Mouse (Mus musculus): Measurements from ENCODE around the gene Aldh9a1.

The Aldh9a1 gene

DNA sequence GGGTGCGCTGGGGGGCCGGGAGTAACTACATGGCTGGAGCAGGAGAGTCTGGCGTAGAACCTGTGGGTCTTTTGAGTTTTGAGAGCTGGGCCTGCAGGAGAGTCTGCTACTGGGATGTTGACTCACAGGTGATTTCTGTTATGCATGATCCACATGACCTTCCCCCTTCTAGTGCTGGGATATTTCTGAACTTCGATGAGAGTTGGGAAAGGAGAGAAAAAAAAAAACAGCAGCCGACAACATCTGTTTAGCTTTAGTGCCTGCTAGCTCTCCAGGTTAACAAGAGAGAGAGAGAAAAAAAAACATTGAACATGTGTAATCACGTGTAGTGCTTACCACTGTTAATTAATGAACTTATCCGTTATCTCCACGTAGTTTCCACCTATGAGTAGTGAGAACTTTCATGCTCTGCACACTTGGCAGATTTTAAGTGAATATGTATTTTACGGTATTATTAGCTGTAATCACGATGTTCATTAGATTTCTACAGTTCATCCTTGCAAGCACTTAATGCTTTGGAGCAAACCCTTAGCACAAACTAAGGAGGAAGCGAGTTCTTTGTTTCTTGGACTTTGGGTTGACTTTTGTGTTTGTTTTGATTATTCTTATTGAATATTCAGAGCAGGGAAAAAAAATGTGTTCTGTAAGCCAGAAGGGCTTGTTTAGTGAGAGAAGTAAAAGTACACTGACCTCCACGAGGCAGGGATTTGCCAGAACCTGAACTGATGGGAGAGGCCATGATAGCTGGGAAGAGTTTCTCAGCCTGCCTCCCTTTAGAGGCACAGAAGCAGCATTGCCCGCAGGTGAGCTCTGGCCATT, 1.0 kb downstream of the Aldh9a1 start:
- DNase-seq (ENCODE audit: extremely low read depth, low read depth) = no peak

DNA sequence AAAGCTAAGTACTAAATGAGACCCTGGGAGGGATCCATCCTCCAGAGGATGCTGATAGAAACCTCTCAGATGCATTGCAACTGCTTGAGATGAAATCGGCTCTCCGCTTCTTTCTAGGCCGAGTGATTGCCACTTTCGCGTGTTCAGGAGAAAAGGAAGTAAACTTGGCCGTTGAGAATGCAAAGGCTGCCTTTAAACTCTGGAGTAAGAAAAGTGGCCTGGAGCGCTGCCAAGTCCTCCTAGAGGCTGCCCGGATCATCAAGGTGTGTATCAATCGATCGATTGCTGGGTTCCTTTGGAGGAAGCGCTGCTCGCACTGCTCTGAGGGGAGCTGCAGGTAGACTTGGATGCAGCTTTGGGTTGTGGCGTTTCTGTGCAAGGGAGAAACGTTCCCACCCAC, 2.6 kb downstream of the Aldh9a1 start:
- peak; percentile 56 for DNase-seq (ENCODE audit: extremely low read depth, low read depth)

DNA sequence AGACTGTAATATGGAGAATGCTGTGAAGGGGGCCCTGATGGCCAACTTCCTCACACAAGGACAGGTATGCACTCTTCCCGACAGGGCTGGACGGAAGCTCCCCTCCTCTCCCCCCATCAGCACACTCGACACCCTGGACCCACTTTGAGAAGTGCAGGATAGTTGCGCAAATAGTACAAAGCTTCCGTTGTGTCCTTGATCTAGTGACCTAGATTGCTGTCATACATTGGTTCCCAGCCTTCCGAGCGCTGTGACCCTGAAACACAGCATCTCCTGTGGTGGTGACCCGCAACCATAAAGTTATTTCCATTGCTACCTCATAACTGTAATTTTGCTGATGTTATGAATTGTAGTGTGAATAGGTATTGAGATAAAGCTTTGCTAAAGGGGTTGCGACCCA, 7.6 kb downstream of the Aldh9a1 start:
- DNase-seq (ENCODE audit: extremely low read depth, low read depth) = no peak

DNA sequence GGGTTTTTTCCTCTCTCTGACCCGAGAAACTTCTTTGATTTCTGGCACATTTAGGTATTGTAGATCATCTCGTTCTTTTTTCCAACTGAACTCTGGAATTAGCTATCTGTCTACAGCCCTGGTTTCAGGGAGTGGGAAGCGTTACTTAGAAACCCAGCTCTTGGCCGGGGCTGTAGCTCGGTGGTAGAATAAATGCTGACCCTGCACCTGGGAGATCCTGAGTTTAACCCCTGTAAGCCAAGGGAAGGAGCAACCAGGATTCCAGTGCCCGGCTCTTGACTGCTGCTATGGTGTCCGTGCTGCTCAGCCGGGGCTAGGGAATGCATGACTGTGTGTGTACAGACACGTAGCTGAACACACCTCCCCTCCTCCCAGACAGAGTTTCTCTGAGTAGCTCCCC, 8.9 kb downstream of the Aldh9a1 start:
- no peak for DNase-seq (ENCODE audit: extremely low read depth, low read depth)

DNA sequence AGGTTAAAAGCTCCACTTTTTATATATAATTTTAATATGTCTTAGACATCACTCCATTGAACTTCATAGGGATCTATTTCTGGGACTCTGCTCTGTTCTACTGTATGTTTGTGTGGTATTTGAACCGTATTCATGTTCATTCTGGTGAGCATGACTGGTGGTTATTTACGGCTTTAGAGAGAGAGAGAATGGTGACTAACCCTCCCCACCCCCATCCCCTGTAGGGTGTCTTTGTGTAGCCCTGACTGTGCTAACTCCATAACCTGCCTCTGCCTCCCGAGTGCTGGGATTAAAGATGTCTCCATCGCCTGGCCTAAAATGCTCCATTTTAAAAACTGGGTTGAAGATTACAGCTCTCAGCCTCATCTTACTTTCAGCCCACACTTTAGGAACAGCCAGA, 10.5 kb downstream of the Aldh9a1 start:
- DNase-seq (ENCODE audit: extremely low read depth, low read depth) = no peak

DNA sequence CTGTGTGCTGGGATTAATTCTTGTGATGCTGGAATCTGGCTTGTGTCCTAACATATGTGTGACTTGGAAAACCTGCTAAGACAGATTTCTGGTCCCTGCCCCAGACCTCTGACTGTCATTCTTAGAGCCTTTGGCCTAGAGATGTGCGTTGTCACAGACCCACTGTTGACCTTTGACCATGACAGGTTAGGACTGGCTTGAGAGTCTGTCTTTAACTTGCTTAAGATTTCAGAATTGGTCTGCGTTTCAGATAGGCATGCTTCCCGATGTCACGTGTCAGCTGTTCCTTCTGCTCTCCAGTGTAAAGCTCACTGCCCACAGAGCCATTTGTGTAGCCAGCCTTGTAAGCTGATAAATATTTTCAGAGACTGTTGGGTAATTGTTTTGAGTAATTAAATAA, 13.0 kb downstream of the Aldh9a1 start:
- DNase-seq (ENCODE audit: extremely low read depth, low read depth) = no peak

DNA sequence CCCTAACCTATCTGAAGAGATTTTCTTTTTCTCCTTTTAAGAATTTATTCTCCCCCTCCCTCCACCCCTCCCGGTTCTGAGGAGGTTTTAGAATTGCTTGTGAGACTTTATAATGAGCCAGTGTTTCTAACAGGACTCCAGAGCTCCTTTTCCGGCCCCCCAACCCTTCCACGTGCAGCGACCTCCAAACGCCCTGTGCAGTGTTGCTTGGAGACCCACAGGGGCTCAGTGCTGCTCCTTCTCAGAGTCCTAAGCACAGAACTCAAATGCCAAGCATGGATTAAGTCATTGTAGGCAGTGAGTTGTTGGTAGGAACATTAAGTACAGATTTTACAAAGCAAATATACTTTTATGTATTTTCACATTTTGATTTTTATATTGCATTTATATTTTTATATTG, 13.5 kb downstream of the Aldh9a1 start:
- DNase-seq (ENCODE audit: extremely low read depth, low read depth) = no peak

DNA sequence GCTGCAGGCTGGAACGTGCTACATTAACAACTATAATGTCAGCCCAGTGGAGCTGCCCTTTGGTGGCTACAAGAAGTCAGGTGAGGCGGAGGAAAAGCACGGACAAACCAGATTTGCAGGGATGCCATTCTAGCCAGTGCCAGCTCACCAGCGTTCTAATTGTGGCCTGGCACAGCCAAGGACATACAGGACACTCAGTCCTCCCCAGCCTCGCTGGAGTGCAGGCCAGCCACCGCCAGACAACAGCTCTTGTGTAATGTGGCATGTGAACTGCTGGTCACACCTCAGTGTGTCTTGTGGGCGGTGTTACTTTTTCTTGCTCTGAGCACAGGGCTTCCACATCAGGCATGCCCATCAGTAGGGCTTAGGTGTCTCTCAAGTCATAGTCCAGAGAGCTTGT, 16.0 kb downstream of the Aldh9a1 start:
- DNase-seq (ENCODE audit: extremely low read depth, low read depth) = no peak

DNA sequence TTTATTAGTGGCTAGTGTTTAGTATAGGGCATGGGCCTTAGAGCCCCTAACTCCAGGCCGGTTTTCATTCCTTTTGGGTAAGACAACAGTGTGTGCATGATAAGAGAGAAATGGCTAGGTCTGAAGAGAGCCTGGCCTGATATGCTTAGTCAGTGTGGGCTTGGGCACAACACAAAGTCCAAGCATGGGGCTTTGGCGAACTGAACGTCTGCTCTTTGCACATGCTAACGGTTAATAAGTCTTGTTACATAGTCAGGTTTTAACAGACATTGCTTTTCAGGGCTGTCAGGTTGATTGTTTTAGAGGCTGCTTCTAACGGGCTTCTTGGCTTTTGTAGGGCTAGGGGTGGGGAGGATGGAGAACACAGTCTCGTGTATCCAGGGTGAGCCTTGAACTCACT, 16.8 kb downstream of the Aldh9a1 start:
- DNase-seq (ENCODE audit: extremely low read depth, low read depth) = no peak

DNA sequence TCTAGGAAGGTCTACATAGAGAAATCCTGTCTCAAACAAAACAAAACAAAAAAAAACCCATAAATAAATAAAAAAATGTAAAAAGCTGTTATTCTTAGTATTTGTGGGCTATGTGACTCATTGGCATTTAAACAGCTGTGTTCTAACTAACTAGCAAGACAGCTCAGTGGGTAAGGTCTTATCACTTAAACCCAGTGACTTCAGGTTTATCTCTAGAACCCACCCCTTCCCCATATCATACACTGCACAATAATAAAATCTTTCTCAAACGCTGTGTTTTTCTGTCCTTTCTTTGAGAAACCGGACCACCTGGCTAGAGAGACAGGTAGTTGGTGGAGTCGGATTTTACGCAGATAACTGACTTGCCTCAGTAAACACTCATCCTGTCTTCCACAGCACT, 18.2 kb downstream of the Aldh9a1 start:
- no peak for DNase-seq (ENCODE audit: extremely low read depth, low read depth)

DNA sequence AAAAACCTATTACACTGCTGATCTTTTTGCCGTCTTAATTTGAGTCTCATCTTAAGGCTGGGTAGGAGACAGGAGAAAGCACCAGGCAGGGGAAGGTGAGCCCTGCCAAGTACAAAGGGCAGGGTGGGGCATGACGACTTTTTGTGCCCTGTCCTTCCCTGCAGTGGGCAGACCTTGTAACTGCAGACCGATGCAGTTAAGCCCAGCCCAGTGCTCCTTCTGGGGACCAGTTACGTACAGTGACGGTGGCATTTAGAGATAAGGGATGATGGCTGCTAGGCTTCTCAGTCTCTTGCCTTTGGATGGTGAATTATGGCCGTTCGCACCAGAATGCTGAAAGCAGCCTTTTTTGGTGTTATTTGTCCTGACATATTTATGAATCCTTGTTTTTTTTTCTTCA, 18.7 kb downstream of the Aldh9a1 start:
- no peak for DNase-seq (ENCODE audit: extremely low read depth, low read depth)

DNA sequence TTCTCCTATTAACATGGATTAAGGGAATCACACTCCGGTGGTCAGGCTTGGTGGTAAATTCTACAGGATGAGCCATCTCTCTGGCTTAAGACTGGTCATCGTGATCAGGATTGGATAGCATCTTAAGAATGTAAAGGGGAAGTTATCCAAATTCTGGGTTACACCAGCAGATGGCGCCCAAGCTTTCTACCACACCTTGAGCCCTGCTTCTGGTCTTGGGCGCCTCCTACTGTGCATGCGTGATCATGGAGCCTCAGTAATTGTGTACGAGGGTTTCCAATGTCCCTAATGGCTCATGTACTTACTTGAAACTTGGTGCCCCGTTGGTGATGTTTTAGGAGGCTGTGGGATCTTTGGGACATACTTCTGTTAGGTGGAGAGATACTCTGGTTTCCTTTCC, 20.1 kb downstream of the Aldh9a1 start:
- DNase-seq (ENCODE audit: extremely low read depth, low read depth) = peak; percentile 70

DNA sequence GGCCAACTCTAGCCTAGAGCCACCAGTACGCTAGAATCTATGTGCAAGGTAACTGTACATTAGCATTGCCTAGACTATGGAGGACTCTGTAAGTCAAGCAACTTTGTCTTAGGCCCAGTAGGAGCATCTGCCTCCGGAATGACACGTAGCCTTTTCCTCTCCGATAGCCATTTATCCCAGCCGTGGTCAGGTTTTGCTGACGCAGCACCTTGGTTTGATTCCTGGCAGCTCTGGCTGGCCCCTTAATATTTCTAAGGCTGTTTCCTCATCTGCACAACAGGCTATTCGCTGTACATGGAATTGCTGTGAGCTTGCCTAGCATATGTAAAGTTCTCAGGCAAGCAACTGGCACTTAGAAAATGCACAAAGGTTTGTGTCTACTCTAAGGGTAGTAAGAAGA, 22.9 kb downstream of the Aldh9a1 start:
- no peak for DNase-seq (ENCODE audit: extremely low read depth, low read depth)

DNA sequence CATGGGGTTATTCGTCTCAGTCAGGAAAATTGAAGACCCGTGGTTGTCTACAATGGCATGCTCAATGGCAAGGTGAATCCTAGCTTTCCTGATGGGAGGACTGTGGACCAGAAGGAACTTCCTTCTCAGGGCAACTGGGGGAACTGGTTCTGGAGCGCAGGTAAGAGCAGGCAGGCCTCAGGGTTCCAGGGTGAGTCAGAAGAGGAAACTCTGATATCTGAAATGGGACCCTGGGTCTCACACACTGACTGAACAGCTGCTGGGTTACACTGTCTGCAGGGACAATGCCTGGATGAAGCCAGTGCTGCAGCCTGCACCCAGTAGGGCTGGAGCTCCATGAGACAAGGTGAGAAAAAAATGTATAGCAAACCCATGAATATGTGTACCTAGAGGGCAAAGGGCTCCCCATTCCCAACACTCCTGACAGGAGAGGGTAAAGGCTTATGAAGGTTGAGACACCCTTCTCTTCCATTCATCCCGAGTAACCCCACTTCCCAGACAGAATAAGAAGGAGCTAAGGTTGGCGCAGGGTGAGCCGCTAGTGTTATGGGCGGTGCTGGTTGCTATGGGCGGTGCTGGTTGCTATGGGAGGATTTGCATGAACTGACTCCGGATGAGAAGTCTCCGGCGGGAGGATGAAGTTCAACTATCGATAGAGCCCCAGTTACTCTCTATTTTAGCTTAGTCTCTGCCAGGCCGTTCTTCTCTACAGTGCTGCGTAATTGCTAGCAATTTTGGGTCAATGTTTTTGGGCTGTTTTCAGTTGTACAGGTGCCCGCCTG, 24.4 kb downstream of the Aldh9a1 start:
- DNase-seq (ENCODE audit: extremely low read depth, low read depth) = no peak

DNA sequence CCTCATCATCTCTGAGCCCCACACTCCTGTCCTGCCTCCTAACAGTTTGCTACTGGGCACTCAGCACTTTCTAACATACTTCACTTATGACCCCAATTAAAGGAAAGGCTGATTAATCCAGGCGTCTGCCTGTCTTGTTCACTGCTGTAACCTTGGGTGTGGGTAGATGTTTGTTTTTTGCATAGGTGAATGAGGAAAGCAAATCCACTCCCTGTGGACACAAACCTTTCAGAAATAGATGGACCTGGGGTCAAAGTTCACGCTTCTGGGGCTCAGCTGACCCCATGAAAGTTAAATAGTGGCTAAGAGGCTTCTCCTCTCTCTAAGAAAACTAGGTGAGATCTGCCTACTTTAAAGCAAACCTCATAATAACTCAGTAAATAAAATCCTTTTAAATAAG, 25.2 kb downstream of the Aldh9a1 start:
- no peak for DNase-seq (ENCODE audit: extremely low read depth, low read depth)

DNA sequence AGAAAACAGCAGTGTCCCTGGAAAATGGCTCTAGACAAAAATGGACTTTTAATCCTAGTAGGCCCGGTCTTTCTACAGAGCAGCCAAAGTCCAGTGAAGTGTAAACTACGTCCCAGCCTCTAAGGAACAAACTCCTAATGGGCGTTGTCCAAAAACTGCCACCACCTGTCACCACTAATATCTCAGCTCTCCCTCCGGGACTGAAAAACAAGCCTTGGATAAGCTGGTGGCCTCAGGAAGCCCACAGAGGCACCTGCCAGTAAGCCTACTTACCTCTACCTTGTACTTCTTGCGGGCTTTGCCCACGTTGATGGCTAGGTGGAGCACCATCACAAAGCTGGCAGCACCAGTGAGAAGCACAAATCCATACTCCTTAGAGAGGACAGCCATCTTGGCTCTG, 28.2 kb downstream of the Aldh9a1 start:
- no peak for DNase-seq (ENCODE audit: extremely low read depth, low read depth)

DNA sequence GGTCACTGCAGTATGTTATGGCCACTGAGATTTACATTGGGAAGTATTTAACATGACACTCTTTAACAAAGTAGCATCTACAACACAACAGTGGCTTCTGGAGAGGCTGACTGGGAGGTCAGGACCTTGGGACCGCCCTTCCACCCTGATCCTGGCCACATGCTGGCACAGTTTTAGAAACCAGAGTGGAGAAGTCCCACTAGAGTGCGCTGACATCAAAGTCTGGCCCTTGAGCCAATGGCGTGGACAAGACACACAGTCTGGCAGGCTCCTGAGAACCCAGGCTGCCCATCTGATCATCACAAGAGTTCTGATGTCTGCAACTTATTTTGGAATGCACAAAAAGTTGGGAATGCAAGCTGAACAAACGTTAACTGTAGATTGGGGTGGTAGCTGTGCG, 30.0 kb downstream of the Aldh9a1 start:
- DNase-seq (ENCODE audit: extremely low read depth, low read depth) = no peak

DNA sequence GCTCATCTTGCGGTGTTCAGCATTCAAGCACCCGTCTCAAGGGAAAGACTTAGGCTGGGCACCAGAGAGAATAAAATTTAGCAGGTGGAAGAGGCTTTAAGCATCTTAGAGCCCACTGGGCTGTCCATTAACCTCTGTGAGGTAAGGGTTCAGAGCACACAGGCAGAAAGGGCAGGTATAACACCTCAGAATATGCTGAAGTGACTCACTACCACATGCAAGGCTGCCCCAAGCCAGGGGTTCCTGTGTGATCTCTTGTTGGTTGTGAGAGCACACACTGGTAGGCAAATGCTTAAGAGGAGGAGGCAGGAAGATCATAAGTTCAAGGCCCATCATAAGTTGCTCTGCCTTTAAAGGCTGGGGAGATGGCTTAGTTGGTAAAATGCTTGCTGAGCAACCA, 30.4 kb downstream of the Aldh9a1 start:
- no peak for DNase-seq (ENCODE audit: extremely low read depth, low read depth)

DNA sequence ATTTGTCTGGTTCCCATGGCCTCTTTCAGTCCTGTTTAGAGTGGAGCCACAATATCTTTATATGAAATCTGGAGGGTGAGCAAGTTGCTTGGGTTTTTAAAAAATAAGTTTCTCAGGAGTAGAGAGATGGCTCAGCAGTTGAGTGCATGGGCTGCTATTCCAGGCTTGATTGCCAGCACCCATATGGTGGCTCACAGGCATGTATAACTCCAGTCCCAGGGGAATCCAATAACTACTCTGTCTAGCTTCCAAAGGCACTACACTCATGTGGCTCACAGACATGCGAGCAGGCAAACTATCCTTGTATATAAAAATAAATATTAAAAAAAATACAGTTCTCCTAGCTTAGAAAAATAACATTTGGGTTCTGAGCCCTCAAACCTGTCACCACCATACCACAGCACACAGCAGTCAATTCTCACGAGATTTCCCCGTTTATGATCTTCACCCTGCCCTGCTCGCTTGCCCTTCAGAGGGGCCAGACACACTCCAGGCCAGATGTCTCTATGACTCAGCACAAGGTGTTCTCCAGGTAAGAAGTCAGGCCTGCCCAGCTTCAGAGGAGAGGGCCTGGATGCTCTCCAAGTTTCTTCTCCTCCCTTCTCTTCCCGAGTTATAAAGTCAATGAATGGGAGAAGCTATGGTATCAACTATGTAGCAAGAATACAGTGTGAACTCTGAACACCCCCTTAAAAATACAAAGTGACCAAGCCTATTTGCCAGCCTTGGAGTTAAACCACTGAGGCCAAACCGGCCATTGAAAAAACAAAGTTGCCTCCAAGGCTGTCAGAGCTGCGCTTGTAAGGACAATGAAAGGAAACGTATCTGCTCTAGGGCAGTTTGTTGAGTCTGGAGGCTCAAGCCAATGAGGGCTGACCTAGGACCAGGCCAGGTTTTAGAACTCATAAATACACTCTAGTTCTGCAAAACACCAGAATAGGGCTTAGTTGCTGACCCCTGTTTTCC, 31.5 kb downstream of the Aldh9a1 start:
- DNase-seq (ENCODE audit: extremely low read depth, low read depth) = no peak

DNA sequence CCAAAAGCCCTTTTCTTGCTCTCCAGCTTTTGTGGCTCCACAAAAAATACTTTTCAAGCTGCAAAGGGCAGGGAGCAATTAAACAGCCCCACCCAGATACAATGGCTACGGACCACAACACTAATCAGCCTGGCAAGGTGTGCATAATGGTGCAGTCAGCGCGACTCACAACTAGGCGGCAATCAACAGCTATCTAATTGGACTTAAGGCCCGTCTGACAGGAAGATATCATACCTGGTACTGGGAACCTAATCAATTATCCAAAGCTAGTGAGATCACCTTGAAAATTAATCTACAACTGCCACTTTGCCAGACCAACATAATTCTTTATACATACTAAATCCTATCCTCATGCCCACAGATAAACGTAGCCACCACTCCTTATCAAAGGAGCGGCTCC, 32.5 kb downstream of the Aldh9a1 start:
- DNase-seq (ENCODE audit: extremely low read depth, low read depth) = no peak

DNA sequence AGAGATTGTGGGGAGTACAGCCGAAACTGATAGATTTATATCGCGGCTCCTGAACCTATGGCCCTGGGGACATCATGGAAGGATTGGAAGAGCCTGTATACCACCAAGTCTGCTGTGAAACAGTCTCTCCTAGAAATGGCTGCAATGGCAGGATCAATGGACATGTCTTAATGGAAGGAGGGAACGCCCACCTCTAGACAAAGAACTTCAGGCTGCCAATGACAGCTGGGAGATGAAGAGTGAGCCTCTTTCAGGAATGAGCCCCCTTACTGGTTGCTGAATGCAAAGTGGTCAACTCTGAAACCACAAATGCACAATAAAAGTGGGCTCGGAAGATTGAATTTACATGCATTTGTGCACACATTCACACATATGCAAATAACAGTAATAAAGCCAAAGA, 33.0 kb downstream of the Aldh9a1 start:
- no peak for DNase-seq (ENCODE audit: extremely low read depth, low read depth)

DNA sequence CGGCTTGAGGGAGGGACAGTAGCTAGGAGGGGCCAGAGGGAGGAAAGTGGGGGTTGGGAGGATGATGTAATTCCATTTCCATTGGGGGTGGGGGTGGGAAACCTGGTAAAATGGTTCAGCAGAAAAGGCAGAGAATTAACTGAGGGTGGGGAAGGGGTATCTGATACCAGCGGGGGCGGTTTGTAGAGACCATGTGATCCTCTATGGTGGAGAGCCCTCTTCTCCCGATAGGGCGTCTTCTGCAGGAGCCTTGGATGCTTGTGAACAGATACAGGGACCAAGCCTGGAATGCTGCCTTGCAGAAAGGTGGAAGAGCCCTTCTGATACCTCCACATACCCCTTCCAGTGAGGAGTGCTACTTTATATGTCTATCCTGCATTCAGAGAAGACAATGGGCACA, 33.4 kb downstream of the Aldh9a1 start:
- no peak for DNase-seq (ENCODE audit: extremely low read depth, low read depth)
